Mouse (Mus musculus): ENCODE data around the gene Exosc5. TPM values are rescaled to one million over a fixed set of nuclear protein-coding genes. Genes with fewer than 3 reads are reported as not detected.

Exosc5 gene
- polyA plus RNA-seq, 1 experiment from 2014 or later: 44.7 TPM

DNA sequence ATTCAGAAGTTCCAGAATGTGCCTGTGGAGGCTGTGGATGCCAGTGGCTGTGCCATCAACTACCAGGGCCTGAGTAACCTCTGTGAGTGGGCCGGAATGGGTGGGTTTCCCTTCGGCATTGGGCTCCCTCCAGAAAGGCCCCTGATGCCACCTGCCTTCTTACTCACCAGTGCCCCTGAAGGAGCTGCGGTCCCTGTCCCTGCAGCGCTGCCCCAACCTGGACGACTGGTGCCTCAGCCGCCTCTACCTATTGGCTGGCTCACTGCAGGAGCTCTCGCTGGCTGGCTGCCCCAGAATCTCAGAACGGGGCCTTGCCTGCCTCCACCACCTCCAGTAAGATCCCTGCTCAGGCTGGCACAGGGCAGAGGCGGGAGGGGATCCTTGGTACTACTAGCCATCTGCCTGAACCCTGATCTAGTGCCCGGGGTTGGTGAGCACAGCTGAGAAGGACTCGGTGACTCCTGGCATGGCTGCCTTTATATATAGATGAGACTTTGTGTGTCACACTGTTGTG lies 35.0 kb upstream of the Exosc5 start:
- H3K27ac ChIP-seq: no peak overlapping the region
- H3K9ac ChIP-seq: no peak overlapping the region
- peaks cover 27% of the 10 kb centered on the region for H3K4me1 ChIP-seq (replicated peaks)
- peaks cover 54% of the 10 kb centered on the region for H3K36me3 ChIP-seq
- no peak overlapping the region for H3K4me2 ChIP-seq
- H3K4me3 ChIP-seq: no peak overlapping the region
- 90% methylated on average over 11 of the region's 11 CpGs for WGBS
- H3K27me3 ChIP-seq: peaks cover 27% of the 10 kb centered on the region
- ATAC-seq (ENCODE audit: low FRiP score): no peak
- H3K9me3 ChIP-seq: no peaks in the 10 kb centered on the region

DNA sequence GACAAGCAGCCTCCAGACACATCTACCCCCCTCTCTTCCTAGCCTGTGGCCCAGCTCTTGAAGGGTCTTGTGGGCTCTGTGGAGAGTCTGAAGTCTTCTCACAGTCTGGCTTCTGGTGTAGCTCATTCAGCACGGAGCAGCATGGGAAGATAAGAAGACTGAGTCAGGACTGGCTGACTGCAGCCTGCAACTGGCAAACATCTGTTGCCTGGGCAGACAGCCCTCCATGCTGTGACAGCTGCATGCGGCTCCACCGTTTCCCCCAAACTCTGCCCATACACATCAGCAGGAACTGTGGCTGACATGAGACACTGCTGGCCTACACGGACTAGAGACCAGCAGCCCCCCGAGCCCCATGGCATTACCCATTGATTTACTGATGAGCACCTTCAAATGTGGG lies 34.1 kb upstream of the Exosc5 start:
- H3K4me3 ChIP-seq: no peak overlapping the region
- ATAC-seq (ENCODE audit: low FRiP score): no peak
- no peak overlapping the region for H3K27ac ChIP-seq
- H3K4me1 ChIP-seq (replicated peaks): peaks cover 24% of the 10 kb centered on the region
- H3K4me2 ChIP-seq: no peak overlapping the region
- H3K9me3 ChIP-seq: no peaks in the 10 kb centered on the region
- H3K9ac ChIP-seq: no peak overlapping the region
- H3K27me3 ChIP-seq: peaks cover 36% of the 10 kb centered on the region
- WGBS: 83% methylated on average over 5 of the region's 5 CpGs
- H3K36me3 ChIP-seq: peaks cover 63% of the 10 kb centered on the region

DNA sequence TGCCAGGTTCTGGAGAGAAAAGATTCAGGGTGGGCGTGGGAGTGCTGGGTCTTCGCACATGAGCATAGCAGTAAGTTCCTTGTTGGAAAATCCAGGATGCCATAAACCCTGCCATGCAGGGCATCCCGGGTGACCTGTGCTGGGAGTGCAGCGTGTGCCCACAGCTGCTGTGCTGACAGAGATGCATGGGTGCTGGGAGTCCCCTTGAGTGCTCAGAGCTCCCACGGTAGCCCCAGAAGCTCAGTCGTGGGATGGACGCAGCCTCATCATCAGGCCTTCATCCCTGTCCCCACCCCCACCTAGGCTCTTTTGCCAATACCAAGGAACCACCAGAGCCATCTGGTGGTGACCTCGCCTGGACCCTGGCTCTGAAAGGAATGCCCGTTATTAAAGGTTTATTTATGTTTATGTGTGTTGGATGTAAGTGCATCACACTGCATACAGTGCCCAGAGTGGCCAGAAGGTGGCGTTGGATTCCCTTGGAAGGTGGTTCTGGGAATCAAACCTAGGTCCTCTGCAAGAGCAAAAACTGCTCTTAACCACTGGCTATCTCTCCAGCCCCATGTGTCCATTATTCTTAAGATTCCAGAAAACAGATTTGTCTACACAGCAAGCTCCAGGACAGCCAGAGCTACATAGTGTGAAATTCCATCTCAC lies 33.2 kb upstream of the Exosc5 start:
- WGBS: 77% methylated on average over 10 of the region's 10 CpGs
- no peak for ATAC-seq (ENCODE audit: low FRiP score)

DNA sequence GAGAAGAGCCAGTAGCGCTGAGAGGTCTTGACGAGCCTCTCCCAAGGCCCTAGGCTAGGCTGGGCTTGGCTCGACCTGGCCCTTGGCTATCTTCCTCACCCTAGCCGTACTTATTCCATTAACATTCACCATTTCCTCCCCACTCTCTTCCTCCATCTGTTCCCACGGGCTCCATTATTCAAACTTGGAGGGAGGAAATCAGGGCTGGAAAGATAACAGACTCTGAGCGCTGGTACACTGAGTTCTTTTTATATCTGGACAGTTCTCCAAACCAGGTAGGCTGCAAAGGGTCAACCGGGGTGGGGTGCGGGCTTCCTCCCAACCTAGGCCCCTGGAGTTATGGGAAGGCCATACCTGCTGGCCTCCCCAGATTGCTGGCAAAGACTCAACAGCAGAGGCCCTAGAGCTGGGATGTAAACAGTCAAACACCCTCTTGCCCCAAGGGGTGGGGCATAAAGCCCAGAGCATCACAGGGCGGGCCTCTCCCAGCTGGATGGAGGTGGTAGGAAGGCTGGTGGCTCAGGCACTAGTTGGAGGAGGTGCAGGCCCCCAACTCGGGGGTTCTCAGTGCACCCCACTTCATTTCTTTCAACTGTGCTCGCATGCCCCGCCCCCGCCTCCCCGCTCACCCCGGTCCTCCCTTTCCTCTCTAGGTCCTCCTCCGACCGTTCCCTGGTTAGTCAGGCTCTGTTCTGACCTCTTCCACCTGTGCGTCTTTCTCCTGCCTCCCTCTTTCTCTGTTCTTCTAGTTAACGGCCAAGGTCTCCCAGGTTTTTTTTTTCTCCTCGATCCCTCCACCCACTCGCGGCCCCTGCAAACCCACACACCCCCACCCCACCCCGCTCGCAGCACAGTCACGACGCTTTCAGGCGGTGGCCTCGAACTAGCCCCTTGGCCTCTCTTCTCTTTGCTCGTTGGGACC lies 32.2 kb upstream of the Exosc5 start, which contains the start of gene B3gnt8:
Gene B3gnt8, plus strand, starts transcription at position 146 of the 922 bp plus-strand sequence.
- ATAC-seq (ENCODE audit: low FRiP score): no peak
- Histone ChIP-seq H3K9me3 (no peaks in the 10 kb centered on the region), H3K36me3 (peaks cover 73% of the 10 kb centered on the region), H3K4me2 (peak within 1 kb of the TSS; percentile 45), H3K4me1 (replicated peaks) (peaks cover 20% of the 10 kb centered on the region), H3K27ac (no peak within 1 kb of the TSS), H3K27me3 (peaks cover 36% of the 10 kb centered on the region), H3K4me3 (peak within 1 kb of the TSS; percentile 19), H3K9ac (peak within 1 kb of the TSS; percentile 64)
- 19% methylated on average over 29 of the region's 29 CpGs for WGBS

More for the DNA sequence above, 33.2 kb upstream of the Exosc5 start:
- peaks cover 72% of the 10 kb centered on the region for H3K36me3 ChIP-seq
- H3K9me3 ChIP-seq: no peaks in the 10 kb centered on the region
- no peak overlapping the region for H3K4me3 ChIP-seq
- peaks cover 20% of the 10 kb centered on the region for H3K4me1 ChIP-seq (replicated peaks)
- H3K27me3 ChIP-seq: peaks cover 36% of the 10 kb centered on the region
- no peak overlapping the region for H3K9ac ChIP-seq
- no peak overlapping the region for H3K27ac ChIP-seq
- H3K4me2 ChIP-seq: no peak overlapping the region

DNA sequence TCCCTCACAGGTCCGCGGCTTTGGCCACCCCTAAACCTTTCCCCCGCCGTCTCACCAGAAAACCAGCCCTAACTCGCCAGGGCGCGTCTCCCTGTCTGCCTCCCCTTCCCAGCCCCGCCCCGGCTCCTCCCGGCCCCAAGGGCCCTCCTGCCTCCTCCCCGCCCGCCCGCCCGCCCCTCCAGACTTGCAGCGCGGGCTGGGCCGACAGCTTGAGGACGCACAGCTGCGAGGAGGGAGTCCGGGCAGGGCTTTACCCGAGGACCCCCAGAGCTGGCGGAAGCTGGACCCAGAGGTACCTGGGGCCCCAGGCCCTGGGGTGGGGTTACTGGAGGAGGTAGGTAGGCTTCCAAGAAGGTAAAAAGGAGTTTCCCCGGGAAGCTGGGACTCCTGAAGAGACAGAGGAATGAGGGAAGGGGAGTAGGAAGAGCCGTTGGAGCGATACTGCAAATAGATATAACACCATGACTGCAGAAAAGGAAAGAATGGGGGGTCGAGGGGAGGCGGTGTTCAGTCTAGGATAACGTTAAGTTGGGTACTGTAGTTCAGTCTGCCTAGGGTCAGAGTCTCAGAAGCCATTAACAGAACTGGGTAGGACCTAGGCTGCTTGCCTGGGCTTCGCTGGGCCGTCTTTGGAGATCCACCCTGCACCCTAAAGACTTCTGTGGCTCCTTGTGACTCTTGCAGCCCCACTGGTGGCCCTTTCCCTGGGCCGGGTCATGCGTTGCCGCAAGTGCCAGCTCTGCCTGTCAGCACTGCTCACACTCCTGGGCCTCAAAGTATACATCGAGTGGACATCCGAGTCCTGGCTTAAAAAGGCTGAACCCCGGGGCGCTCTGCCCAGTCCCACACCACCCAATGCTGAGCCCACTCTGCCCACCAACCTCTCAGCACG lies 31.3 kb upstream of the Exosc5 start:
- ATAC-seq (ENCODE audit: low FRiP score): peak; percentile 11; the same call in 1 of the 2 replicates
- Histone ChIP-seq H3K36me3 (peaks cover 74% of the 10 kb centered on the region), H3K9ac (peak overlapping the region; percentile 64), H3K27me3 (peaks cover 36% of the 10 kb centered on the region), H3K4me3 (peak overlapping the region; percentile 19), H3K4me2 (peak overlapping the region; percentile 45), H3K27ac (no peak overlapping the region), H3K4me1 (replicated peaks) (peaks cover 20% of the 10 kb centered on the region), H3K9me3 (no peaks in the 10 kb centered on the region)
- 19% methylated on average over 38 of the region's 38 CpGs for WGBS

DNA sequence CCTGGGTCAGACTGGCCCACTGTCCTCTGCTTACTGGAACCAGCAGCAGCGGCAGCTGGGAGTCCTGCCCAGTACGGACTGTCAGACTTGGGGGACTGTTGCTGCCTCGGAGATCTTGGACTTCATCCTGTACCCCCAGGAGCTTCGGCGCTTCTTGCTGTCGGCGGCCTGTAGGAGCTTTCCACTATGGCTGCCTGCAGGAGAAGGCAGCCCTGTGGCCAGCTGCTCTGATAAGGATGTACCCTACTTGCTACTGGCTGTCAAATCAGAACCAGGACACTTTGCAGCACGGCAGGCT lies 30.7 kb upstream of the Exosc5 start:
- peaks cover 20% of the 10 kb centered on the region for H3K4me1 ChIP-seq (replicated peaks)
- no peak for ATAC-seq (ENCODE audit: low FRiP score)
- H3K4me2 ChIP-seq: no peak overlapping the region
- H3K27ac ChIP-seq: no peak overlapping the region
- H3K36me3 ChIP-seq: peaks cover 74% of the 10 kb centered on the region
- no peak overlapping the region for H3K4me3 ChIP-seq
- peaks cover 36% of the 10 kb centered on the region for H3K27me3 ChIP-seq
- WGBS: 72% methylated on average over 8 of the region's 8 CpGs
- H3K9me3 ChIP-seq: no peaks in the 10 kb centered on the region
- H3K9ac ChIP-seq: no peak overlapping the region

DNA sequence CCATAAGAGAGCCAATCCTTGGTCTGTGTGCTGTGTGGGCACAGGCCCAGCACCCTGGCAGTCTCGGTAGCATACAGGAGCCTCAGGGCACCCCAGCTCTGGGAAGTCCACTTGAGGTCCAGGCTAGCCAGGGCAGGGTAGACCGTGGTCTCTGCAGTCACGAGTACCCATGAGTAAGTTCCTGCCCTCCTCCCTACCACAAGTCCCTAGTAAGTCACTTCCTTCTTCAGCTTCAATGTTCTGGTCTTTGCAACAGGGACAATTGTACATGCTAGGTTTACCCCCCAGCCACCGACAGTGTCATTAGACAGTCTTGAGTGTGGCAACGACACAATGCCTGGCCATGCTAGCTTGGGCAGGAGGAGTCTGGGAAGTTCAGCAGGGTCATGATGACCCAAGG lies 26.3 kb upstream of the Exosc5 start:
- Histone ChIP-seq H3K9ac (no peak overlapping the region), H3K4me2 (no peak overlapping the region), H3K4me1 (replicated peaks) (peaks cover 5% of the 10 kb centered on the region), H3K9me3 (no peaks in the 10 kb centered on the region), H3K27me3 (peaks cover 22% of the 10 kb centered on the region), H3K36me3 (peaks cover 83% of the 10 kb centered on the region), H3K27ac (no peak overlapping the region), H3K4me3 (no peak overlapping the region)
- ATAC-seq (ENCODE audit: low FRiP score): no peak
- 96% methylated on average over 5 of the region's 5 CpGs for WGBS

DNA sequence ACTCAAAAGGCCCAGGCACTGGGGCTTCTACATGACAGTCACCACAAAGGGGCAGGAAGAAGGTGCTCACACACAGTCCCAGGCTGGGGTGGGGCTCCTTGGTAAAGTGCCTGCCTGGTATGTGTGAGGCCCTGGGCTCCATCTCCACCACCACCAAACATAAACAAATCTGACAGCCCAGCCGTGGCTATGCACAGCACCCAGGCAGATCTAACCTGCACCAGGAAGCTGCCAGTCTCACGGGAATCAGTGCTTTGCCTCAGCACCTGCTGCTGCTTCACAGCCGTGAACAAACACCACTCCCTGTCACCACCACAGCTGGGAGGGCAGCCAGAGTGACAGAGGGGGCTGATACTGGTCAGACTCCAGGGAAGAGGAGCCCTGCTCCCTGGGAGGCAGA lies 22.6 kb upstream of the Exosc5 start:
- Histone ChIP-seq H3K9me3 (no peaks in the 10 kb centered on the region), H3K36me3 (peaks cover 87% of the 10 kb centered on the region), H3K27ac (no peak overlapping the region), H3K27me3 (no peaks in the 10 kb centered on the region), H3K9ac (no peak overlapping the region; the same call in 1 of the 2 replicates), H3K4me2 (no peak overlapping the region), H3K4me1 (replicated peaks) (no peaks in the 10 kb centered on the region), H3K4me3 (no peak overlapping the region)
- WGBS: 86% methylated on average over 3 of the region's 3 CpGs
- no peak for ATAC-seq (ENCODE audit: low FRiP score)

DNA sequence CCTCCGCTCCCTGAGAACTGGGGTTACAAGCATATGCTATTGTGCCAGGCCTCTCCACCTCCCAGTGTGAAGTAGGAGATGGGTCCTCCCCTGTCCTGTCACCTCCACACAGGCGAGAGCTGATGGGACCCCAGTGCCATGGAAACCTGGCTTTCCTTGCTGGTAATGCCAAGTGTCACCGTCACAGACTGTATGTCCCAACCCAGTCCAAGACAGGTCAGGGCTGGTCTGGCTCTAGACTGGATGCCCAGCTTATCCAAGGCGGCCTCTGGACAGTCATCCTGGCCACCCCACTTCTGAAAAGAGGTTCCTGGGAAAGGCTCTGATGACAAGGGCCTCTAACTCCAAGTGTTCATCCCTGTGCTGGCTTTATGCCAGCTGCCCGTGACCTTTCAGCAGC lies 21.9 kb upstream of the Exosc5 start:
- Histone ChIP-seq H3K9me3 (no peaks in the 10 kb centered on the region), H3K36me3 (peaks cover 84% of the 10 kb centered on the region), H3K4me1 (replicated peaks) (no peaks in the 10 kb centered on the region), H3K4me3 (no peak overlapping the region), H3K27ac (no peak overlapping the region), H3K4me2 (no peak overlapping the region), H3K27me3 (no peaks in the 10 kb centered on the region), H3K9ac (no peak overlapping the region)
- 93% methylated on average over 5 of the region's 5 CpGs for WGBS
- no peak for ATAC-seq (ENCODE audit: low FRiP score)

DNA sequence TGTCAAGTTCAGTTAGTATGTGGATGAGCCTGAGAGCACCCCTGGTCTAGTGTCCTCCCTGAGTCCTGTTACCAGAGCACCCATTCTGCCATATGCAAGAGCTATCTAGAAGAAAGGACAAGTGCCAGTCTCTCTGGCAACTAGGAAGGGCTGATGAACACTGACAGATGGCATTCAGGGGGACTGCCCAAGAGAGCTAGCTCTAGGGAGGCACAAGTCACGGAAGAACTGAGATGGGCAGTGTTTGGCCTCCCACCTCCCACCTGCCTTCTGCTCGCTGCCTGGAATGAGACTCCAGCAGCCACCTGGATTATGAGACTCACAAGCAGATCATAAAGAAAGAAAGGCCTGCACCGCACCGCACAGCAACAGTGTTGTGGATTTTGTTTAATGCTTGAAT lies 19.2 kb upstream of the Exosc5 start:
- no peak for ATAC-seq (ENCODE audit: low FRiP score)
- no peaks in the 10 kb centered on the region for H3K4me1 ChIP-seq (replicated peaks)
- no peaks in the 10 kb centered on the region for H3K9me3 ChIP-seq
- H3K9ac ChIP-seq: no peak overlapping the region
- no peak overlapping the region for H3K4me2 ChIP-seq
- WGBS: 89% methylated on average over 4 of the region's 4 CpGs
- no peak overlapping the region for H3K27ac ChIP-seq
- H3K4me3 ChIP-seq: no peak overlapping the region
- H3K36me3 ChIP-seq: peaks cover 61% of the 10 kb centered on the region
- no peaks in the 10 kb centered on the region for H3K27me3 ChIP-seq

DNA sequence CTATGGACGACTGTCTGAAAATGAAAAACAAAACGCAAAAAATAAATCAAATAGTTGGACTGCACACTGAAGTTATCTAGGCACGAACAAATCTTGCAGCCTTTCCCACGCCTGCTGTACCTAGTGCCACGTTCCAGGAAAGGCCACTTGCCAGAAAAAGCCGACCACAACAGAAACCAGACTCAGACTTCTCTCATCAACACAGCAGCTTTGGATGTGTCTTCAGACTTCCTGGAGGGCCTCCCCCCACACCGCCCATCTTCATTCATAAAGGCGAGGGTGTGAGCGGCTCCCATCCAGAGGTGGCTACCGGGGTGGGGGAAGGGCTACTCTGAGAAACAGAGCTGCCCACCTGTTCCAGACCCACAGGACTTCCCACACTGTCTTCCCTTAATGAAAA lies 14.8 kb upstream of the Exosc5 start:
- WGBS: 86% methylated on average over 10 of the region's 10 CpGs
- no peaks in the 10 kb centered on the region for H3K9me3 ChIP-seq
- peaks cover 33% of the 10 kb centered on the region for H3K36me3 ChIP-seq
- ATAC-seq (ENCODE audit: low FRiP score): no peak
- no peak overlapping the region for H3K4me3 ChIP-seq
- H3K4me2 ChIP-seq: no peak overlapping the region
- no peak overlapping the region for H3K27ac ChIP-seq
- H3K27me3 ChIP-seq: no peaks in the 10 kb centered on the region
- no peak overlapping the region for H3K9ac ChIP-seq
- no peaks in the 10 kb centered on the region for H3K4me1 ChIP-seq (replicated peaks)

DNA sequence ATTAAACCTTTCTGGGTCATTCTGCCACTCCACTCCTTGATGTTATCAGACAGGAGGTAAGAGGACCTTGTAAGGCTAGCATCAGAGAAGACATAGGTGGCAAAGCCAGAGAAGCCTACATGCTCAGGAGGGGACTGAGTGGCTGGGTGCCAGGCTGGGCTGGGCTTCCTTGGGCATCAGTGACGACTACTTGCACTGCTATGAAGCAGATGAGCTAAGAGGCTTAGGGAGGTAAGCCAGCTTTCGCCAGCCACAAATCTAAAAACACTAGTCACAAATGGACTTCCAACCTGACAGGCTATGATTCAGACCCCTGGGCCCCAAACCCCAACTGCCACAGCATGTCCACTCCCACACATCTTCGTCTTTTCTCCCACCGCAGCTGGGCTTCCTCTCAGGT lies 14.3 kb upstream of the Exosc5 start:
- Histone ChIP-seq H3K4me3 (no peak overlapping the region), H3K27me3 (no peaks in the 10 kb centered on the region), H3K9me3 (no peaks in the 10 kb centered on the region), H3K4me1 (replicated peaks) (no peaks in the 10 kb centered on the region), H3K9ac (no peak overlapping the region), H3K4me2 (no peak overlapping the region), H3K27ac (no peak overlapping the region), H3K36me3 (peaks cover 28% of the 10 kb centered on the region)
- WGBS: 89% methylated on average over 4 of the region's 4 CpGs
- no peak for ATAC-seq (ENCODE audit: low FRiP score)

Data from hindbrain, embryonic 13.5 days (tissue).